Mouse (Mus musculus) left cerebral cortex, adult 8-10 months (tissue): ENCODE results near the gene Lifr. TPM values are rescaled to one million over a fixed set of nuclear protein-coding genes. Genes with fewer than 3 reads are reported as not detected.

Experiments used
- total RNA-seq, 4 experiments: library from RNA; stranded (reverse); gene quantifications; 2 replicates each; pipeline ENCODE4 v1.2.4; 2022

Lifr gene
- total RNA-seq, 4 experiments from 2014 or later = 42.3 to 53.0 (median 44.8) TPM

Other genes with a start within 250 kb of the Lifr start
- 1 to 10 TPM; 1.7 to 8.3 (median 3.9) TPM for gene Osmr, start 215.6 kb upstream of the Lifr start, total RNA-seq